Mouse (Mus musculus): ENCODE measurements at regions not wholly inside any gene's neighbourhood (a gene's known extent, or its start where the extent isn't known, plus 50 kb on each side); places are given as distances from the start of the nearest gene placed in this dataset.

GRCm38 (mm10) chr4:54704696-54705095, 240.2 kb upstream of the Zfp462 start:
- no peak for DNase-seq (ENCODE audit: low spot score)

DNA sequence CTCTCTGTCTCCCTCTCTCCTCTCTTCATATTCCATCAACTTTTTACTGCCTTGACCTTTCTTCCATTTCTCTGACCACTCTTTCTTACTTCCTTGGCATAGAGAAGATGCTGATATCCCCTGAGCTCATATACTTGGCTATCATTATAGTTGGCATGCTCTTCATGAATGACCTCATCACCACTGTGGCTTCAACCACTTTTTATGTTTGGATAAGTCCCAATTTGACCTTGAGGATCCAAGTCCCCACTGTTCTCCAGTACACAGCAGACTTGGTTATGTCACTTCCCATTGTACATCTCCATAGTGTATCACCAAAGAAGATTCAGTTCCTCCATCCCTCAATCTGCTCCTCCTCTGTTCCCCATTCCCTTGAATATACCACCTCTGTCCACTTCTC, 235.1 kb upstream of the Zfp462 start:
- no peak for DNase-seq (ENCODE audit: low spot score)

DNA sequence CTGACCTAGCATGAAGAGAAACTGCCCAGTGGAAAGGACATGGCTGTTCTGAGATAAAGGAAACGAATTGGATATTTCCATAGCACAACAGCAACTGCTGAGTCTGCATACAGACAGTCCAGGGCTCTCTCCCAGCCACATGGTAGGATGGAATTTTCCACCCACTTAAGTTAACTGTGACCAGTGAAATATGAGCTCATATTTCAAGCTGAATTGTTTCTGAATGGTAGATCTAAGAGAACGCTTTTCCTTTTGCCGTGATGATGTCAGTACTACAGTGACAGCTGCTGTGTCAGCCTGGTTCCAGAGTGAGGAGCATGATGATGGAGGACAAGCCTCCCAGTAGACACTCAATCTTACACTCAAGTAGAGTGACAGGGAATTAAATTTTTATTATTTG, 231.9 kb upstream of the Zfp462 start:
- no peak for DNase-seq (ENCODE audit: low spot score)

DNA sequence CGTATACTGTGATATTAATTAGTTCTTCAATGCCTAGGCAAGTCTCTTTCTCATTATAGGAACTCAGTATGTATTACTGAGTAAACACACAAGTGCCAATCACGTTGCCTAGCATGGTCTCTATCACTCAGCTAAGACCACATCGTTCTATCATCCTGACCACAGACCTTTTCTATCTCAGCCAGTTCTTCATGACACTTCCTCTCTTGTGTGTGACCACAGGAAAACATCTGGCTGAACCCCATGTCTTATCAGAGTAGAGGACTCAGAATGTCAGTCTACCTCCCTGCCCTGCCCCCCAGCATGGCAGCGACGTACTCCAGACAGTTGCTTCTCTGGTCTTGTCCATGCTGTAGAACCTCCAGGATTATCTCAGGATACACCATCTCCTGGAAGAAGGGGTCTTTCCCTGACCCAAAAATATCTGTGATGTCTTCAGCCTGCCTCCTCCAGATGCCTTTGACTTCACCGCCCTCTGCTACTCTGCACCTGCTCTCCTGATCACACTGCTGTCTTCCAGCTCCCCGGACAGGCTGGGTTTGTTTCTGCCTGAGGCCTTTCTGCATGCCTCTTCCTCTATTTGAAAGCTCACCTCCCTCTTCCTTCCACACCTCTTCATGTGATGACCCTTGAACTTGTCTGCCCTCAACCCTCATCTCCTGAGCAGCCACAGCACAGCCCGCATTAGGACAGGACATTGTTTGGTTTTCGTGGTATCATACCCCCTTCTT, 230.1 kb upstream of the Zfp462 start:
- DNase-seq (ENCODE audit: low spot score) = no peak

- no peak for DNase-seq (ENCODE audit: low spot score)
Observed at GRCm38 (mm10) chr4:54718083-54718482, 226.8 kb upstream of the Zfp462 start.

DNA sequence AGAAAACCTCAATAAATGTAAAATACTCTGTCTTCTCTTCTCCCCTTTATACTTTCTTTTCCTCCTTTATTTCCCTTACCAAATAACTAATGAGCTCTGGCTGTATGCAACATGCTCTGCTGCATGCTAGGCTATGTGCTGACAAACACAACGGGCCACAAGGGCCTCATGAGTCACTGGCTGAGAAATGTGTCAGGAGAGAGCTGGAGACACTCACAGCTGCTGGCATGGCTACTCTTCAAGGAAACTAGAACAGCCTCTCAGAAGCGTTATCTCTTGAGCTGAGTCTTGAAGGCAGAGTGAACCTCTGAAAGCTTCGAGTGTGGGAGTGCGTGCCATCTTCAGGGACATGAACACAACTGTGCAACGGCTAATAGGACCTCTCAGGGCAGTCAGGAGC, 205.8 kb upstream of the Zfp462 start:
- DNase-seq (ENCODE audit: low spot score) = no peak

GRCm38 (mm10) chr4:54751458-54751857, 193.4 kb upstream of the Zfp462 start:
- DNase-seq (ENCODE audit: low spot score) = no peak

DNA sequence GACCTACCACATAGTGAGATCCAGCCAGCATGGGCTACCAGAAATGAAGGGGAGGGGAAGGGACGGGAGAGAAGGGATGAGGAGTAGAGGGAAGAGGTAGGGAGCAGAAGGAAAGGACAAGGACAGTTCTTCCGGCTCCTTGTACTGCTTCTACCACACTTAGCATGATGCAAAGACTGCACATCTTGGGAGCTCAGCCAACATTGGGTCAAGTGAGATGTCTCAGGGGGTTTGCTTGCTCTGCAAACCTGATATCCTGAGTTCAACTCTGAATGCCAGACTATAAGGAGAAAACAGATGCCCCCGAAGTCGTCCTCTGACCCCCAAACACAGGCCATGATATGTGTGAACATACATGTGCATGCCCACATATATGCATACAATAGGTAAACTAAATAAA, 188.4 kb upstream of the Zfp462 start:
- no peak for DNase-seq (ENCODE audit: low spot score)

DNA sequence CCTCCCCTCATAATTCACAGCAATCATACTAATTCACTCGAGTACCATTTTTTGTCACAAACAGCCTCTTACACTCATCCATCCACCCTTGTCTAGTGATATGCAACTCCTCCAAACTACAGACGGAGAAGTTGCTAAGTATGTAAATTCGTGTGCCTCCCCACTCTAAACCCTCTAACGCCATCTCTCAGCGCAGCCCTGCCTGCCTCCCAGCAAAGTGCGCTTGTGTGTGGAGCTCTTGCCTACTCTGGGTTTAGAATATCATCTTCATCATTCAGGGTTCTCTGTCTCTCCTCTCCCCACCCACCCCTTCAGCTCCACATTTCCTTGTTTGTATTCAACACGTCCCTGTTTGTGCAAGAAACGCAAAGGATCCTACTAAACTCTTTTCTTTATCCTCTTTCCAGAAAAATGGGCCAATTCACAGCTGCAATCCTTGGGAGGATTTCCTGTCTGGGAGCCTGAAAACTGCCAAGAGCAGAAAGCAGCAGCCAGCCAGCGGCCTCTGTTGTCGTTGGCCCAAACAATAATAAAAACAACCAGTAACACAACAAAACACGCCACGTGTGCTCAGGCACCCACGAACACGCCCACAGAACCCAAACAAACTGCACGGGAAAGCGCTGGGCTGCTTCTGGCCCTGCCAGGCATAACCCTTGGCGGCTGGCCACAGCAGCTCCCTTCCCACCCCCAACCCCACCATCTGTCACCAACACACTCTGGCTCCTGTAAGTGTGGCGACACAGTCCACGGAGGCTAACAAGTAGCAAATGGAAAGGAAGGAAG, 186.9 kb upstream of the Zfp462 start:
- DNase-seq (ENCODE audit: low spot score) = no peak

DNA sequence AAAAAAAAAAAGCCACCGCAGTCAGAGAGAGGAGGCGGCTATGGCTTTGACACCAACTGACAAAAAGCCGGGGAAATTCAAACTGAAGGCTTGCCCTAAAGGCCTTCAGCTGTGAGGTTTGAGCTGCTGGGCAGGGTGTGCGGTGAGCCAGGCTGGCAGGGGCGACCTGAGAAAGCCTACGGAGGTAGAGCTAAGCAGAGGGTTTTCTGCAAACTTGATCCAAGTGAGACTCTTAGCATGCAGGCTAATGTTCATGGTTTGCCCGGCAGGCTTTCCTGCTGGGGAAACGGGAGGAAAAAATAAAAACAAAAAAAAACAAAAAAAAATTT, 186.4 kb upstream of the Zfp462 start:
- no peak for DNase-seq (ENCODE audit: low spot score)

DNA sequence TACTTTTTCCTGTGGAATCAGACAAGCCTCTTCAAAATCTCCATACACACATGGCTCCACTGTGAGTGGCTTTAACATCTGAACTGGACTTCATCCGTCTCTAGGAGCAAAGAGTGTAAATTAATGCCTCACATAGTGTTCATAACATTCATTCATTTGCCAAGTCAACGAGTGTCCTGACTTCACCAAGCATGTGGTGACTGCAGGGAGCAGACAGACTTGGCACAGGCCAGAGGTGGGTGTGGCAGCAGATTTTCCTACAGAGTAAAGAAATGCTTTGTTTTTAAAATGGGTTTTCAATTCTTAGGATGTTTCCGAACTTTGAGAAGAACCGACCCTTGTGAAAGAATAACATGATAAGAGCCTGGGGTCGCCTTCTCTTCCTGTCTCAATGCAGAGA, 183.6 kb upstream of the Zfp462 start:
- no peak for DNase-seq (ENCODE audit: low spot score)

GRCm38 (mm10) chr4:54765045-54765444, 179.8 kb upstream of the Zfp462 start:
- no peak for DNase-seq (ENCODE audit: low spot score)

GRCm38 (mm10) chr4:54767506-54768200, 177.2 kb upstream of the Zfp462 start:
- no peak for DNase-seq (ENCODE audit: low spot score)

- DNase-seq (ENCODE audit: low spot score) = no peak
Observed at GRCm38 (mm10) chr4:54768836-54769235, 176.0 kb upstream of the Zfp462 start.

DNA sequence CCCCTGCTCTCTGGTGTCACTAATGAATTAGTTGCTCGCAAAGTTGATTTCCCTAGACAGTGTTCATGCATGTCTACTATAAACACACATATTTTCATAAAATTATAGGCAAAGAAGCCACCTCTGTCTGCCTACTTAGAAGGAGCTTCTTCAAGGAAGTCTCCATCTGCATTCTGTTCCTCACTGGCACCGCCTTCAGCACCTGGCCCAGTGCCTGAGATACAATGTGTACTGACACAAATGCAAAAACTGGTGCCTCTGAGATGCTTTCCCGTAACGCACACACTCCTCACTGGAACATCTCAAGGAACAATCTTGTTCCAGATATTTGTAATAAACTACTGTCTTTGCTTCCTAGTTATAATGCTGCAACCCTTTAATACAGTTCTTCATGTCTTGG, 170.8 kb upstream of the Zfp462 start:
- no peak for DNase-seq (ENCODE audit: low spot score)

DNA sequence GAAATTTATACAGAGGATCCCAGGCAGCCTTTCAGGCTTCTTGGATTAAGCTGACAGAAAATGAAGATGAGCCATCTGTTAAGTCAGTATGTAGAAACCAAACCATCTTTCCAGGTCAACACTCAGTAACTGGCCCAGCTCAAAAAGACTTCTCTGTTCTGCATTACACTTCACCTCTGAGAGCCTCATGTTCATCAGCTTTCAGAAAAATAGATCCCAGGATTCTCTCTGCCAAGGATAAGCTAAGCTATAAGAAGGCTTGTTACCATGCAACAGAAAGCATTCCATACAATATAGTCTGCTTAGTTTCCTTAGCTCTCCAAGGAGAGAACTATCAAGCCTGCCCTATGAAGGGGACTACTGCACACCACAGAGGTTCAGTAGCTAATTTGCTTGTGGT, 170.1 kb upstream of the Zfp462 start:
- DNase-seq (ENCODE audit: low spot score) = no peak

DNA sequence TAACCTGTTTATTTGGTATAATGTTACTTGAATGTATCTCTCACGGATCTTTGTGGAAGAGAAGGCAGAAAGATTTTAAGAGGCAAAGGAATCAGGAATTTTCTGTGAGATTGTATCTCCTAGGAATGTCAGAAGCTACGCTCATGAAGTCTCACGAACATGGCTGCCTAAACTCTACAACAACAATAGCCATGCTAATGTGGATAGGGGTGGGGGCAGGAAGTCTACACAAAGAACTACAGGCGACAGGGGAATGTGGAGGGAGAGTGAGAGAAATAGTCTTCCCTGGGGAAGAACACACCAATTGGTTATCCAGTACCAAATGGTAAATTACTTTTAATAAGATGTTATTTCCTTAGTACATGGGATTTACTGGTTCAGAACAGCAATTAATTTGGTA, 164.3 kb upstream of the Zfp462 start:
- DNase-seq (ENCODE audit: low spot score) = no peak

DNA sequence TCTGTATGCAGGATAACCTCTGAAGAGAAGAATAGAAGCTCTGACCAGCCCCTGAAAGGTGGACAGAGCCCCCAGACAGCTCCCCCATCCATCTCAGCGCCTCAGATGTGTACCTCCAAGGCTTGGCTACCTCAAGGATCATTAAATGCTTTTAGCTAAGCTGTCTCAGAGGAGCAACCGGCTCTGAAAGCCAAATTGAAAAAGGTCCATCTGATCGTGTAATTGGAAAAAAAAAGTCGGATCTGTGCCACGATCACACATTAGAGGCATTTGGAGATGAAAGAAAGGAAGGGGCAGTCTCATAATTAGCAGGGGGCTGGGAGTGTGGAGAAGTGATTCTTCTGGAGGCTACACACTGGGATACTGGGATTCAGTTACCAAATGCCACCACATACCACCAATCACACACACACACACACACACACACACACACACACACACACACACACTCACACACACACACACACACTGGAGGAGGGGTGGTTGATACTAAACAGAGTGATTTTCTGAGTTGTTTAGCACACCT, 153.6 kb upstream of the Zfp462 start:
- DNase-seq (ENCODE audit: low spot score) = no peak

- DNase-seq (ENCODE audit: low spot score) = no peak
Observed at GRCm38 (mm10) chr4:54793857-54794256, 151.0 kb upstream of the Zfp462 start.

DNA sequence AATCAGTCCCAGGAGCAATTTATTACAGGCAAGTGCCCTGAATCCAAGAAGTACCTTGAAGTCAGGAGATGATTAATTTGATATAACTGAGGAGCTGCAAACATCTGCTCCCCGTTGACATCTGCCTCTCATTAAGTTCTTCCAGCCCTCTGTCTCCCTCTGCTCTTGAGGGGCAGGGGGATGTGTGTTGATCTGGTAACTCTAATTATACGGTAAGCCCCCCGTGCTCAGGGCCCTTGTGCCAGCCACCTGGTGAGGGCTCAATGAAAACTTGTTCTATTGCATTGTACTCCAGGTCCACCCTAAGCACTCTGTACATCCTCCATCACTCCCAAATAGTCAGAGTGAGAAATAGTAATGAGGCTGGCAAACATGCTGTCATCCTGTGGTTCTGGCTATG, 149.6 kb upstream of the Zfp462 start:
- DNase-seq (ENCODE audit: low spot score) = no peak

- DNase-seq (ENCODE audit: low spot score) = no peak
Observed at GRCm38 (mm10) chr4:54798523-54798922, 146.3 kb upstream of the Zfp462 start.

- no peak for DNase-seq (ENCODE audit: low spot score)
Observed at GRCm38 (mm10) chr4:54811163-54811562, 133.7 kb upstream of the Zfp462 start.
